Mouse (Mus musculus) embryonic facial prominence, embryonic 12.5 days (tissue): ENCODE results near the gene Epas1. TPM values are rescaled to one million over a fixed set of nuclear protein-coding genes. Genes with fewer than 3 reads are reported as not detected.

Experiments used
- ATAC-seq: fragments of 200-750 bp; cut with Nextera tagmentation; 2 replicates; pipeline ENCODE4 v1.8.0; 2017; ENCODE audit not compliant: insufficient number of reproducible peaks, insufficient read depth, low FRiP score, low TSS enrichment
- H3K27ac ChIP-seq: fragments of 300-500 bp; sonication (generic); 2 replicates; pipeline ENCODE4 v1.5.1; 2016; ENCODE audit warnings: mild to moderate bottlenecking
- H3K27me3 ChIP-seq: fragments of 300-500 bp; sonication (generic); 2 replicates; pipeline ENCODE4 v1.6.1; 2016; ENCODE audit warnings: mild to moderate bottlenecking, moderate library complexity
- H3K36me3 ChIP-seq: fragments of 300-500 bp; sonication (generic); 2 replicates; pipeline ENCODE4 v1.6.1; 2016; ENCODE audit warnings: mild to moderate bottlenecking
- H3K4me1 ChIP-seq: fragments of 300-500 bp; sonication (generic); 2 replicates; pipeline ENCODE4 v1.6.1; 2016
- H3K4me2 ChIP-seq: fragments of 300-500 bp; sonication (generic); replicated peaks from 2 replicates; pipeline ENCODE4 v1.6.1; 2016; ENCODE audit warnings: mild to moderate bottlenecking, moderate library complexity
- H3K4me3 ChIP-seq: fragments of 300-500 bp; sonication (generic); 2 replicates; pipeline ENCODE4 v1.5.1; 2016; ENCODE audit warnings: mild to moderate bottlenecking
- H3K9ac ChIP-seq: fragments of 300-500 bp; sonication (generic); 2 replicates; pipeline ENCODE4 v1.6.1; 2016; ENCODE audit warnings: mild to moderate bottlenecking, moderate library complexity
- H3K9me3 ChIP-seq: fragments of 300-500 bp; sonication (generic); 2 replicates; pipeline ENCODE4 v1.6.1; 2016; ENCODE audit warnings: mild to moderate bottlenecking, moderate library complexity
- WGBS: fragments of 180-500 bp; shearing (Covaris S2); methylation state at CpG from one replicate; pipeline ENCODE4 v1.1.7; 2016; 5-methylcytosine and 5-hydroxymethylcytosine counted together
- polyA plus RNA-seq: library from polyadenylated mRNA; unstranded; fragments of >200 nt; fragmentation: Nextera tagmentation; extraction: Ambion mirVana; gene quantifications from 2 replicates; pipeline ENCODE4 v1.2.1, GENCODE M21; 2016

Gene Epas1
- polyA plus RNA-seq, 1 experiment from 2014 or later, result 2.9 TPM

DNA sequence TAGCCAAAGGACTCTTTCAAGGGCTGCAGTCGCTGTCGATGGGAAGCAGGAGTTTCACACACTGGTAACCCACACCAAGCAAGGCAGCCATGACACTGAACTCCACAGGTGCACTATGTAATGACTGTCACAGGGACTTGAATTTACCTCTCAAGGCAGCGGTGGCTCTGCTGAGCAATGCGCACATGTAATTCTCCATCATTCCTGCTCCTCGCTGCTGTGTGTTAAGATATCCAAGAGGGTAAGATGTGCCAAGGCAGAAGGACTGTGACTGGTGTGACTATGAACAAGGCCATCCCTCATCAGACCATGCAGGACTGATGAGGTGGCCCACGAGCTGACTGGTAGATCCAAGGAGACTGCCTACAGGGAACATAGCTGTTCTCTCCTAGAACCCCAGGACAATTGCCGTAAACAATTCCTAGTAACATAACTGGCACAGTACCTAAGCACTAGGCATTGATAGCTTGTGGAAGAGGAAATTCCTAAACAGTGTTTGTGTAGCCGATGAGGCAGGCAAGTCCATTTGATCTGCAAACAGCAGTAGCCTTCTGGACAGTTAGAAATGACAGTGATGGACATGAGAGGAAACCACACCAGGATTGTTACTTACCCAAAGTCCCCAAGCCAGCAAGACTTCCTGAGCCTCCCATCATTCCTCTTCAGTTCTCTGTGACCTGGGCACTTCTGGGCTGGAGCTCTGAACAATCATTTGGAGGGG, 68.7 kb downstream of the Epas1 start:
- Histone ChIP-seq H3K4me3 (no peak overlapping the region), H3K4me2 (no peak overlapping the region), H3K4me1 (0 out of 2 replicates have a peak, but pooled peaks cover 5% of the 10 kb centered on the region), H3K36me3 (no peaks in the 10 kb centered on the region), H3K9me3 (no peaks in the 10 kb centered on the region), H3K9ac (no peak overlapping the region), H3K27ac (no peak overlapping the region), H3K27me3 (no peaks in the 10 kb centered on the region)
- 89% methylated on average over 8 of the region's 8 CpGs for whole genome bisulfite sequencing
- ATAC-seq, result no peak

DNA sequence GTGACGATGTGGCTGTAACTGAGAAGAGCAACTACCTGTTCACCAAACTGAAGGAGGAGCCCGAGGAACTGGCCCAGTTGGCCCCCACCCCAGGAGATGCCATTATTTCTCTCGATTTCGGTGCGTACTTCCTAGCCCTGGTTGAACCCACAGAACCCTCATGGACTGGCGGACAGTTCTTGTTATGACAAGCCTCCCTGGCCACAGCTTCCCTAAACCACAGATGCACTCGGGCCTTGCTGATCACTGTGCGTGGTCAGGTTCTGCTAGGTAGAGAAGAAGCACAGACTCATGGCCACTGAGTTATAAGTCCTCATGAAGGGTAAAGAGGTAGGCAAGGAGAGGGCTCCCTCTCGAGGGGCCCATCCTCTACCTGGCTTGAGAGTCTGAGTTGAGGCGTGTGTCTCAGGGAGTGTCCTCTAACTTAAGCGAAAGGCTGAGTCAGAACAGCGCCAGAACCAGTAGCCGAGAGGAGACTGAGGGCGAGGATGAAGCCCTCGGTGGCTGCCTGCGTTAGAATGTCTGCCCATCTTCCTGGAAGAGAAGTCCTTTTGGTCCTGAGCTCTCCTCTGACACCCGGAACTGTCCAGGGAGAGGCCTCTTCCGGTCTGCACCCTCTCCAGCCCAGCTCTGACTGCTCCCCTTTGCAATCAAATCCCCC, 71.1 kb downstream of the Epas1 start:
- no peaks in the 10 kb centered on the region for H3K9me3 ChIP-seq
- no peak overlapping the region for H3K27ac ChIP-seq
- 87% methylated on average over 18 of the region's 18 CpGs for WGBS
- H3K4me1 ChIP-seq, result 0 out of 2 replicates have a peak, but pooled peaks cover 5% of the 10 kb centered on the region
- no peaks in the 10 kb centered on the region for H3K27me3 ChIP-seq
- no peak for ATAC-seq
- H3K36me3 ChIP-seq, result no peaks in the 10 kb centered on the region
- no peak overlapping the region for H3K4me2 ChIP-seq
- no peak overlapping the region for H3K4me3 ChIP-seq
- no peak overlapping the region for H3K9ac ChIP-seq

DNA sequence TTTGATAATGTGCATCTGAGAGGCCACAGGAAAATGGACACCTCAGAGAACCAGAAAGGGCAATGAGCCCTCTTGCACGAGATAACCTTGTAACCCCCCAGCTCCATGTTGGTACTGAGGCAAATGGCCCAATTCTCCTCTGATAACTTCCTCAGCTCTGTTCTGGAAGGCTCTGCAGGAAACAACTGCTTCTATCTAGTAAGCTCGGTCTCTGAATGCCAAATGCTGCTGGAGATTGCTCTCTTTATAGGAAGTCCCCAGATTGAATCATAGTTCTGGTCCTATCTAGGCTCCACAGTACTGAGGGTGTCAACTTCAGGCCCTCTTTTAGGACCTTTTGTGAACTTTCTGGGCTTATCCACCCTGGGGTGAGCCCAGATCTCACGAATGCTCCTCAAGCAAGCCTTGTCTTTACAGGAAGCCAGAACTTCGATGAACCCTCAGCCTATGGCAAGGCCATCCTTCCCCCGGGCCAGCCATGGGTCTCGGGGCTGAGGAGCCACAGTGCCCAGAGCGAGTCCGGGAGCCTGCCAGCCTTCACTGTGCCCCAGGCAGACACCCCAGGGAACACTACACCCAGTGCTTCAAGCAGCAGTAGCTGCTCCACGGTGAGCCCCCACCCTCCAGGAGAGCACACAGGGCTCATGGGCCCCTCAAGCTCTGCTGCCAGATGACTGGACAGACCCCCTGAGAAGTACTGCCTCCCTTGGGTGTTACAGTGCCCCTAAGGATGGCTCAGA, 71.8 kb downstream of the Epas1 start:
- H3K27ac ChIP-seq, result no peak overlapping the region
- ATAC-seq, result no peak
- H3K4me2 ChIP-seq, result no peak overlapping the region
- no peaks in the 10 kb centered on the region for H3K27me3 ChIP-seq
- H3K4me1 ChIP-seq, result no peaks in the 10 kb centered on the region
- H3K9ac ChIP-seq, result no peak overlapping the region
- WGBS, result 83% methylated on average over 9 of the region's 9 CpGs
- no peaks in the 10 kb centered on the region for H3K36me3 ChIP-seq
- no peaks in the 10 kb centered on the region for H3K9me3 ChIP-seq
- H3K4me3 ChIP-seq, result no peak overlapping the region

DNA sequence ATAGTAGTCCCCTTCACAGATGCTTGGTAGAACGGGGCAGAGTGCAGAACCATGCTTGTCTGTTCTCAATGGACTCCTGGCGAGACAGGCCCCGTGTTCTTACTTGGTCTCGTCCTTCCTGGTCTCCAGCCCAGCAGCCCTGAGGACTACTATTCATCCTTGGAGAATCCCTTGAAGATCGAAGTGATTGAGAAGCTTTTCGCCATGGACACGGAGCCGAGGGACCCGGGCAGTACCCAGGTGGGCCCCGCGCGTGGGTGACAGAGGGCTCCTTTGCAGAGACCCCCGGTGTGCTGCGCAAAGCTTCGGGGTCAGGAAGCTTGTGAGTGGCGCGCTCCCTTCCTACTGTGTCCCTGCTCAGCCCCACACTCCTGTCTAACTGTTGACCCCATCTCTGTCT, 72.9 kb downstream of the Epas1 start:
- no peaks in the 10 kb centered on the region for H3K9me3 ChIP-seq
- no peak overlapping the region for H3K4me3 ChIP-seq
- ATAC-seq, result no peak
- H3K27ac ChIP-seq, result no peak overlapping the region
- no peaks in the 10 kb centered on the region for H3K36me3 ChIP-seq
- no peaks in the 10 kb centered on the region for H3K27me3 ChIP-seq
- WGBS, result 92% methylated on average over 17 of the region's 17 CpGs
- no peak overlapping the region for H3K4me2 ChIP-seq
- H3K4me1 ChIP-seq, result no peaks in the 10 kb centered on the region
- no peak overlapping the region for H3K9ac ChIP-seq

DNA sequence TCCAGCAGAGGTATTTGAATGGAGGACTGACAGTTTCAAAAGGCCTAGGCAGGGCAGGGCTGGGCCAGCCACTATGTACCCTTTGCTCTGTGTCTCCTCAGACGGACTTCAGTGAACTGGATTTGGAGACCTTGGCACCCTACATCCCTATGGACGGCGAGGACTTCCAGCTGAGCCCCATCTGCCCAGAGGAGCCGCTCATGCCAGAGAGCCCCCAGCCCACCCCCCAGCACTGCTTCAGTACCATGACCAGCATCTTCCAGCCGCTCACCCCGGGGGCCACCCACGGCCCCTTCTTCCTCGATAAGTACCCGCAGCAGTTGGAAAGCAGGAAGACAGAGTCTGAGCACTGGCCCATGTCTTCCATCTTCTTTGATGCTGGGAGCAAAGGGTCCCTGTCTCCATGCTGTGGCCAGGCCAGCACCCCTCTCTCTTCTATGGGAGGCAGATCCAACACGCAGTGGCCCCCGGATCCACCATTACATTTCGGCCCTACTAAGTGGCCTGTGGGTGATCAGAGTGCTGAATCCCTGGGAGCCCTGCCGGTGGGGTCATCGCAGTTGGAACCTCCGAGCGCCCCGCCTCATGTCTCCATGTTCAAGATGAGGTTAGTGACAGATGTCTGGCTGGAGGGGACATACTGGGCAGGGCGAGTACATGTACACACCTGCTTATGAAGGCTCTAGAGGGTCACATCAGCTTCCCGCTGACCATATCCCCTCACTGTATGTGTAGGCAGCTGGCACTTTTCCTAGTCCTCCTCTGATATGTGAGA, 74.1 kb downstream of the Epas1 start:
- no peak for ATAC-seq
- no peaks in the 10 kb centered on the region for H3K27me3 ChIP-seq
- H3K9me3 ChIP-seq, result no peaks in the 10 kb centered on the region
- 90% methylated on average over 19 of the region's 19 CpGs for WGBS
- H3K4me3 ChIP-seq, result no peak overlapping the region
- H3K9ac ChIP-seq, result no peak overlapping the region
- H3K36me3 ChIP-seq, result no peaks in the 10 kb centered on the region
- H3K4me2 ChIP-seq, result no peak overlapping the region
- no peaks in the 10 kb centered on the region for H3K4me1 ChIP-seq
- no peak overlapping the region for H3K27ac ChIP-seq

DNA sequence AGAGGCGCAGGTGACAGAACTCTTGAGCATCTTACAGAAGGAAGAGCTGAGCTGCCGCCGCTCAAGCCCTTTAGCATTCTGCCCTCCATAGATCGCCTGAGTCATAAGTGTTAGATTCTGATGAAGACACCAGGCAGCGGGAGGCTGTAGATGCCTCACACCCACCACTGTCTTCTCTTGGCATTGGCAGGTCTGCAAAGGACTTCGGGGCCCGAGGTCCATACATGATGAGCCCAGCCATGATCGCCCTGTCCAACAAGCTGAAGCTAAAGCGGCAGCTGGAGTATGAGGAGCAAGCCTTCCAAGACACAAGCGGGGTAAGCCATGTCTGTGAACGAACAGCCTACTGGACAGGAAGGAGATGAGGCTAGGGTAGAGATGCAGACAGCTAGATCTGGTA, 75.0 kb downstream of the Epas1 start:
- Histone ChIP-seq H3K27ac (no peak overlapping the region), H3K9ac (no peak overlapping the region), H3K4me3 (no peak overlapping the region), H3K4me1 (no peaks in the 10 kb centered on the region), H3K36me3 (no peaks in the 10 kb centered on the region), H3K27me3 (no peaks in the 10 kb centered on the region), H3K4me2 (no peak overlapping the region), H3K9me3 (no peaks in the 10 kb centered on the region)
- WGBS, result 90% methylated on average over 11 of the region's 11 CpGs
- ATAC-seq, result no peak

DNA sequence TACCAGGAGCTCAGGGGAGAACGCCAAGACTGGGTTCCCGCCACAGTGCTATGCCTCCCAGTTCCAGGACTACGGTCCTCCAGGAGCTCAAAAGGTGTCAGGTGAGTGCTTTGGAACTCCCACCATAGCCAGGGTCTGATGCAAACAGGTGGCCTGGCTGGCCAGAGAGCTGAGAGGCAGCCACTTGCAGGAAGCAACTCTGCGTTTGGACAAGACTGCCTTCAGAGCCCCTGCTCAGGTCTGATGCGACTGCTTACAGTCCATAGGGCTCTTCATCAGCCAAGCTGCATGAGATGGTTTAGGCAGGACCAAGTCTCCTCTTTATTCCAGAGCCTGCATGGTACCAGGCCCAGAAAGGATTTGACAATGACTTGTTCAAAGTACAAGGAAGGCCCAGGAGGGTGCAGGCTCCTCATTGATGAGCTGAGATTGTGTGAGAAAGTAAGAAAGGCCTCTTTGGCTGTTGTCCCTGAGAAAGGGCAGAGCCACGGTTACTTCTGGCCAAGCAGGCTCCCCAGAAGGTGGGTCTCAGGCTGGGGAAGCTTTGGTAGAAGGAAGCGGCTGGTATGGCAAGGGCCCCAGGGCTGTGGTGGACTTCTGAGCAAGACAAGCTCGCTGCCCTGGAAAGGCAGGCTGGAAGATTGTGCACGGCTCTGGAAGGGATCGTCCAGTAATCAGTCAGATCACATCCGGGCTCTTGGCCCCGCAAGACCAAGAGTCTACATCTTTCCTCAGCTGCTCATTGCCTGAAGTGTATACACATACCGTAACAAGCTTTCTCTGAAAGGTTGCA, 76.1 kb downstream of the Epas1 start:
- Histone ChIP-seq H3K4me2 (no peak overlapping the region), H3K36me3 (no peaks in the 10 kb centered on the region), H3K27ac (no peak overlapping the region), H3K9ac (no peak overlapping the region), H3K4me1 (no peaks in the 10 kb centered on the region), H3K27me3 (no peaks in the 10 kb centered on the region), H3K9me3 (no peaks in the 10 kb centered on the region), H3K4me3 (no peak overlapping the region)
- WGBS, result 88% methylated on average over 13 of the region's 13 CpGs
- ATAC-seq, result no peak

DNA sequence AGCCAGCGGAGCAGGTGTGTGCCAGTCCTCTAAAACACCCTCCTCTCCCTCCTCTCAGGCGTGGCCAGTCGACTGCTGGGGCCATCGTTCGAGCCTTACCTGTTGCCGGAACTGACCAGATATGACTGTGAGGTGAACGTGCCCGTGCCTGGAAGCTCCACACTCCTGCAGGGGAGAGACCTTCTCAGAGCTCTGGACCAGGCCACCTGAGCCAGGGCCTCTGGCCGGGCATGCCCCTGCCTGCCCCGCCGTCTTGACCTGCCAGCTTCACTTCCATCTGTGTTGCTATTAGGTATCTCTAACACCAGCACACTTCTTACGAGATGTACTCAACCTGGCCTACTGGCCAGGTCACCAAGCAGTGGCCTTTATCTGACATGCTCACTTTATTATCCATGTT, 77.4 kb downstream of the Epas1 start:
- Histone ChIP-seq H3K4me3 (no peak overlapping the region), H3K9me3 (no peaks in the 10 kb centered on the region), H3K27me3 (no peaks in the 10 kb centered on the region), H3K4me2 (no peak overlapping the region), H3K4me1 (no peaks in the 10 kb centered on the region), H3K9ac (no peak overlapping the region), H3K36me3 (no peaks in the 10 kb centered on the region), H3K27ac (no peak overlapping the region)
- no peak for ATAC-seq
- 85% methylated on average over 12 of the region's 12 CpGs for WGBS

DNA sequence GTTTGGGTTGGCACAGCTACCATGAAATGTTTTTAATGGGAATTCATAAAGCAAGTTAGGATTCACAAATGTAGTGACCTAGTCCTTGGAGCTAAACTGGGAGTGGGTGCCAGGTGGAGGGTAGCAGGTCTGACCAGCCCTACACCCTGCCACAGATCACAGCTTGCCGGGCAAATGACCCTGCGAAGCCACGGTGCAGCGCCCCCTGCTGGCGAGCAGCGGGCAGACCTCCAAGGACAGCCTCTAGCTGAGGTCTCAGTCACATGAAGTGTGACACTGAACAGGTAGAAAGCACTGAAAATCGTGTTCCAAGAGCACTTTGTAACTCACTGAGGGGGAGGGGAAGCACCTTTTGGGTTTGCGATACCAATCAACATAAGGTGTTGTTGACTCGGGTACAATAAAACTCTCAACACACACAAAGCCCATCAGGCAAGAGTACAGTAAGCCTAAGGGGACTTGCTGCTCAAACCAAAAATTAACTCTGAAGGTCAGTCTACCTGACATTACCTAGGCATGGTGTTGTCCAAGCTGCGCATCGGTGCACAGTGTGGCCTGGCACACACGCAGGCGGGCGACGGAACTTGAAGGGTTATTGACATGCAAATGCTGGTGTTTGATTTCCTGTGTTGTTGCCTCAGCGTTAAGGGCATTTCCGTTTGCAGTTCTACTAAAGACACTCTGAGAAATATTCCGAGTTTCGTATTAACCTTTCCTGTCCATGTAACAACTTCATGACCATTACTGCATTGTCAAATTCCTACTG, 79.2 kb downstream of the Epas1 start:
- no peak for ATAC-seq
- Histone ChIP-seq H3K4me1 (no peaks in the 10 kb centered on the region), H3K9me3 (no peaks in the 10 kb centered on the region), H3K4me3 (no peak overlapping the region), H3K36me3 (no peaks in the 10 kb centered on the region), H3K27me3 (no peaks in the 10 kb centered on the region), H3K4me2 (no peak overlapping the region), H3K9ac (no peak overlapping the region), H3K27ac (no peak overlapping the region)
- WGBS, result 70% methylated on average over 19 of the region's 19 CpGs

DNA sequence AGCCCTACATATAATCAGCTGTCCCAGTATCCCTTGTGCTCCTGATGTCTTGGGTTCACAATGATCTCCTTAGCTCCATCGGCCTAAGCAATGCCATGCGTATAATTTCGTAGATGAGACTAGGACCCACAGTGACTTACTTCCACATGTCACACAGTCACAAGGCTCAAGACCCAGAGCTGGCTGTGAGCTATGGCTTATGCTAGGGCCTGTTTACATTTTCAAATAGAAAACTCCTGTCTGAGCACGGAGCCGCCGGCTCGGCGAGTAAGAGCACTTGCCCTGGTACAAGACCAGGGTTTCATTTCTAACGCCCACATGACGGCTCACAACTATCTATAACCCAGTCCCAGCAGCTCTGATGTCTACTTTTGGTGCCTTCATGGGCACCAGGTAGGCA, 80.4 kb downstream of the Epas1 start:
- ATAC-seq, result no peak
- Histone ChIP-seq H3K9ac (no peak overlapping the region), H3K4me3 (no peak overlapping the region), H3K27me3 (no peaks in the 10 kb centered on the region), H3K4me1 (no peaks in the 10 kb centered on the region), H3K36me3 (no peaks in the 10 kb centered on the region), H3K27ac (no peak overlapping the region), H3K4me2 (no peak overlapping the region), H3K9me3 (no peaks in the 10 kb centered on the region)
- WGBS, result 89% methylated on average over 10 of the region's 10 CpGs
